Mouse (Mus musculus) brain, embryonic 14.5 days (tissue): ENCODE data around the gene Osbp.

Experiments
- CTCF ChIP-seq: fragments of 200-500 bp; IDR thresholded peaks from 2 replicates; pipeline ENCODE4 v1.5.1; 2012; ENCODE audit warnings: inconsistent platforms, mild to moderate bottlenecking, moderate library complexity, borderline replicate concordance; ENCODE audit not compliant: insufficient read depth, insufficient read length; ENCODE audit errors: extremely low read depth
- POLR2A ChIP-seq: fragments of 200-500 bp; IDR thresholded peaks from 2 replicates; pipeline ENCODE4 v1.6.1; 2012; ENCODE audit warnings: mild to moderate bottlenecking, inconsistent platforms, borderline replicate concordance; ENCODE audit not compliant: poor library complexity, insufficient read depth, insufficient read length, severe bottlenecking; ENCODE audit errors: extremely low read depth

DNA sequence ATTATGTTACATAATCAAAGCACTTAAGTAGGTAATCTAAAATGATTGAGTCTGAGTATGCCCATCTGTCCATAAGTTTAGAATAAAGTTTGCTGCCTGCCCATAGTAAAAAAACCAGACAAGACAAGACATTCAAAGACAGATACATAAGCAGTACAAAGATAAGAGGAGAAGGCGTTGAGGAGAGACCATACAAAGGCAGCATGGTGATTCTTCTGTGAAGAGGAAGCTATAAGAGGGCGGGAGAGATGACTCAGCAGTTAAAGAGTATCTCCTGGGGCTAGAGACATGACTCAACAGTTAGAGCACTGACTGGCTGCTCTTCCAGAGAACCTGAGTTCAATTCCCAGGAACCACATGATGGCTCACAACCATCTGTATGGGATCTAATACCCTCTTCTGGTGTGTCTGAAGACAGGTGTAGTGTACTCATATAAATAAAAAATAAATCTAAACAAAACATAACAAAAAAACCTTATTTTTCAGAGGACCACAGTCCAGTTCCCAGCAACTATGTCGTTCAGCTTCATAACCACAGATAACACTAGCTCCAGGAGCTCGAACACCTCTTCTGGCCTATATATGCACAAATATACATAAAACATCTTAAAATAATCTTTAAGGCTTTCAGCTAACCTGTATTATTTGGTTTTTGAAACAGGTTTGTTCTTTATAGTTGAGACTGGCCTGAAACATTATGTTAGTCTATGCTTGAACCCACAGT lies 37.6 kb upstream of the Osbp start:
- TF ChIP-seq CTCF: no peak
- no peak for TF ChIP-seq POLR2A
